Mouse (Mus musculus) E14TG2a.4 (cell line): ENCODE results near the gene Canx.

Experiments
- CTCF ChIP-seq: conservative IDR thresholded peaks from 2 replicates; pipeline ENCODE4 v1.5.1; 2014; ENCODE audit warnings: low read length
- NANOG ChIP-seq: IDR thresholded peaks from 2 replicates; pipeline ENCODE4 v1.6.1; 2014; ENCODE audit warnings: borderline replicate concordance, low read length, mixed read lengths
- POU5F1 ChIP-seq: IDR thresholded peaks from 2 replicates; pipeline ENCODE4 v1.6.1; 2014; ENCODE audit warnings: low read length, borderline replicate concordance

- TF ChIP-seq CTCF: no peak
- TF ChIP-seq POU5F1: no peak
- TF ChIP-seq NANOG: no peak
These were observed 49.8 kb downstream of the Canx start for GRCm38 (mm10) chr11:50275568-50276151.
